Mouse (Mus musculus) 3T3-L1 (cell line): Measurements from ENCODE around the gene Lmna.
A peak's percentile ranks its signal among the peaks of the same experiment; 100 is the strongest.

ENCODE experiments used
- DNase-seq: peaks from one replicate; pipeline ENCODE4 v3.0.0-alpha.2; 2015; ENCODE audit warnings: low read depth, low spot score

Gene Lmna

DNA sequence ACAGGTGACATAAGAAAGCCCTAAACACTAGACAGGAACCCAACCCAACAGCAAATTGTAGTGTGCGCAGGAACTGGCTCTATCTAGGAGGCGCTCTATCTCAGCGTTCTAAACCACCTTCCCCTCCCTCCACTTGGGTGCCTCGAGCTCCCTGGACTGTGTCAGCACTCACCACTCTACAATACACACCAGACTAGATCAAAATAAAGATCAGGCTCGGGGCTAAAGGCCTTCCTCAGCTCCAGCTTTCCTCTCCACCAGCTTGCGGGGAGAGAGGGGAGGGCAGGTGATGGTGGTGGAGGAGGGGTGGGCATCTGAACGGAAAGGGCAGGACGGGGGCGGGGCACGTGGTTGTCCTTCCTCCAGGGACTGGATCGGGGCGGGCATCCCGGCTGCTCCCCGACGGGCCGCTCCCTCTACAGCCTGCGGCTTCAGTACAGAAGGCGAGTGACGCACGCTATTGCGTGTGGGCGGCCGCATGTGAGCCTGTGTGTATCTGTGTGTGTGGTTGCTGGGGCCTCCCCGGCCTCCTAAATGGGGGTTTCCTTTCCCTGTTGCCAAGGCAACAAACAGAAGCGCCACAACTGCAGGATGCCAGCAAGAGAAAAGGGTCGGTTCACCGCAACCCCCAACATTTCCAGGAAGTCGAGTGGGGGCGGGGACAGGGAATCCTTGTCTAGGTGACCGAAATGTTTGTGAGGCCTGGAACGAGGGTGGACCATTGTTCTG is at the start of gene Lmna:
Lmna (minus strand) TSS at position 265 of the 729 bp plus-strand sequence.
- DNase-seq: peak; percentile 99

- DNase-seq: no peak
These were observed 46.9 kb upstream of the Lmna start for GRCm38 (mm10) chr3:88556616-88557015.

DNA sequence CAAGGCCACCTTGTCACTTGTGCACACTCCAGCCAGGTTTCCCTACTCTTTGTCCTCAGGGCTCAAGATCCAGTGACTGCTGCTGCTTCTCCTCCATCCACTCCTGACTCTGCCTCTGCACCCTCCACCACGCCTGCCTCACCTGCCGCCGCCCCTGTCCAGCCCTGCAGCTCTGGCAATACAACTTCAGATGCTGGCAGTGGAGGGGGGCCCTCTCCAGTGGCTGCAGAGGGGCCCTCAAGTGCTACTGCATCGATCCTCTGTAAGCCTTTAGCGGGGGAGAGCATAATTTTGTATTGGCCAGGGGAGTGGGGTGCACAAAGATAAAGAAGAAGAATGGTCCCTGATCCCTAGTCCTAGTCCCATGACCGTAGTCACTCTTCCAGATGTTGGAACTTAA is 46.0 kb upstream of the Lmna start:
- no peak for DNase-seq

DNA sequence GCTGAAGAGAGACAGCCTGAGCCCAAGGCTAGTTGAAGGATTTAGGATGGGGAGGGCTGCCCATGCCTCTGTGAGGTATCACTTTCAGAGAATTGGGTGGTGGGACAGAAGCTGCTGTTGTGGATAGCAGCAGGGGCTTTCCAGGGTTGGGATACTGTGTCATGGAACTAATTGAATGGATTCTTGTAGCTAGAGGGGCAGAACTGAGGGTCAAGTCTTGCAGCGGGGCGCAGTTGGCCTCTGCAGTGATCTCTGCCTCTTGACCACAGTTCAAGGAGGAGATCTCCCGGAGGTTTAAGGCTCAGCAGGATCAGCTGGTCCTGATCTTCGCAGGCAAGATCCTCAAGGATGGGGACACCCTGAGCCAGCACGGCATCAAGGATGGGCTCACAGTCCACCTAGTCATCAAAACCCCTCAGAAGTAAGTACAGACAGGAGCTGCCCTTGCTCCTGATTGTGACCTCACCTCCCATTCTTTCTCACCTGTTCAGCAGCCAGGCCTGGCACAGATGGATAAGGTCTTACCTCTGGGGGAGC is 45.4 kb upstream of the Lmna start:
- no peak for DNase-seq

GRCm38 (mm10) chr3:88553880-88554586 is 44.3 kb upstream of the Lmna start:
- peak; percentile 82 for DNase-seq

DNA sequence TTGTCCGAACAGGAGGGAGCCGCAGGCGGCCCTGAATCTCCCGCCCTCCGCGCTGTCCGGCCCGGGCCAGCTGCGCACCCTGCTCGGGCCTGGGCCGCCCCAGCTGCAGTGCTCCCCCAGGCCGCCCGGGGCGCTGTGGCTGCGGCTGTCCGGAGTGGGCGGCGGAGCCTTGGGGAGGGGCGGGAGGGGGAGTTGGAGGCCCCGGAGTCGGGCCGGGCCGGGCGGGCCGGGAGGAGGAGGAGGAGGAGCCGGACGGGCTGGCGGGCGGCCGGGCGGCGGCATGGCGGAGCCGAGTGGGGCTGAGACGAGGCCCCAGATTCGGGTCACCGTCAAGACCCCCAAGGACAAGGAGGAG is 43.7 kb upstream of the Lmna start, which contains the start of gene Ubqln4:
Ubqln4 (plus strand) TSS at position 234 of the 355 bp plus-strand sequence.
- peak; percentile 84 for DNase-seq

DNA sequence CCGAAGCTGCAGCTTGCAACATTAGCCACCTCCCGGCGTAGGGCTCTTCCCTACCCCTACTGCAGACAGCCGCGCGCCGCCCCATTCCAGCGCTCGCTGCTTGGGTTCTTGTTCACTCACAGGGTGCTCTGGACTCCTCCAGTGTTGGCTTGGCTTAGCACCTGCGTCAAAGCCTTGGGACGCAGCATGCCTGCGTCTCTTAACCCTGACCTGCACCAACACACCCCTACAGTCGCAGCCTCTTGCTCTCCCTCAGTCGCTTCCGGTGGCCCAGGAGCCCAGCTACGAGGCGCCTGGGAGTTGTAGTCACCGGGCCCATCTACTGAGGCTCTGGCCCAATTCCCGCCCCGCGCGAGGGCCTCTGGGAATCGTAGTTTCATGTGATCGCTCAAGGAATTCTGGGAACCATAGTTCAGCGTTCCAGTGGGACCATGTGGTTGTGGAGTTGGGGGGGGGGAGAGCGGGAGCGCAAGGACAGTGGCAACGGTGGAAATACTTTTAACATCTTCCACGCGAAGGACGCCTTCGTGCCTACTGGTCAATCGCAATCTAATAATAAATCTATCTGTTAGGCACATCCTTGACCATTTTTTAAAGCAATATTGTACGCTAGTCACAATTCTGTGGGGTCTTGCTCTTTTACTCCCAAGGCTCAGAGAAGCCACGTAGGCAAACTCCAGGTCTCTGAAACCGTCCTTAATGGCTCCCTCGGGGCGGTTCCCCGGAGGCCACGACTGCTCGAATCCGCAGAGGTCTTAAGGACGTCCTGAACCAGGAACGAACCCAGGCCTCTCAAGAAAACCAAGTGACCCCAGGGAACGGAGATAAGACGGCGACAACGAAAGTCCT is 43.1 kb upstream of the Lmna start, which contains the start of gene Lamtor2:
Lamtor2 (minus strand) TSS at position 399 of the 849 bp plus-strand sequence.
- peak; percentile 99 for DNase-seq

GRCm38 (mm10) chr3:88552082-88552645 is 42.4 kb upstream of the Lmna start:
- DNase-seq: no peak

DNA sequence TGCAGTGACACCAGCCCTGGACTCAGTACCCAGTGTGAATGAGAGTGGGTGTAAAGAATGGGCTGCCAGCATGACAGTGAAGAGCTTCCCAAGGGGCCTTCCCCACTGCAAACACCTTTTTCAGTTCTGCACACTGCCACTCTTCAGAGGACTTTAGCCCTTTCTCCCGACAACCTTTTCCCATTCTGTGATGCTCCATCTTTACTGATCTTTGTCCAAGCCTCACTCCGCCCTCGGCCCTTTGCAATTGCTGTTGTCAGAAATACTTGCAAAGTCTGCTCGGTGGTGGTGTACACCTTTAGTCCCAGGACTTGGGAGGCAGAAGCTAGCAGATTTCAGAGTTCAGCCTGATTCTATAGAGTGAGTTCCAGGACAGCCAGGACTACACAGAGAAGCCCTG is 41.8 kb upstream of the Lmna start:
- no peak for DNase-seq

GRCm38 (mm10) chr3:88548180-88548917 is 38.6 kb upstream of the Lmna start, which contains the start of gene Rab25:
TSS of gene Rab25 (minus strand) at chr3:88548300.
- DNase-seq: no peak

DNA sequence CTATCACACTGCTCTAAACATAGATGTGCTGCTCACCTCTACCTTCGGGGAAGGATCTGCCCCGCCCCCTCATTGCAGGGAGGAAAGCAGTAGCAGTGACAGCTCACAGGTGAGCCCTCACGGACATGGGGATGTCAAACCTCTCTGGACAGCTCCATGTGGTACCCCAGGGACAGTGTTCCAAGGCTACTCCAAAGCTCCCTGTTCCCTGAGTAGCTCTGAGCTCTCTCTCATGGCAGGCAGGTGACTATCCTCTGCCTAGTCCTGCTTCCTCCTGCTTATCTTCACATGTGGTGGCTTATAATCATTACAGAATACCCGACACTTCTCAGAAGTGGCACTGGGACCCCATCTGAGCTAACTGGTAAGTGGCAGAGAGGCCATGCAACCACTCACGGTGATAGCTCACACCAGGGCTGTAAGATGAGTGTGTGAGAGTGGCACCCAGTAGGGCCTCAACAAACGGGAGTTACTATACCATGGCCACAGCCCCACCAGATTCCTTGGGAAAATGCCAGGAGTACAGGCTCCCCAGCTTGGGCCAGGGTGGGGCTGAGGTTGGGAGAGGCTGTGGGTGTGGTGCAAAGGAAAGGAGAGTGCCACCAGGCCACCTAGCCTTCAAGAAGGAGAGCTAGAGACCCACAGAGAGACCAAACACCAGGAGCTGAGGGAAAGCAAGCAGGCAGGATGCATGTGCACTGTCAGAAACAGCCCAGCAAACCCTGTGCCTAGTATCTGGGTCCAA is 37.1 kb upstream of the Lmna start:
- no peak for DNase-seq

DNA sequence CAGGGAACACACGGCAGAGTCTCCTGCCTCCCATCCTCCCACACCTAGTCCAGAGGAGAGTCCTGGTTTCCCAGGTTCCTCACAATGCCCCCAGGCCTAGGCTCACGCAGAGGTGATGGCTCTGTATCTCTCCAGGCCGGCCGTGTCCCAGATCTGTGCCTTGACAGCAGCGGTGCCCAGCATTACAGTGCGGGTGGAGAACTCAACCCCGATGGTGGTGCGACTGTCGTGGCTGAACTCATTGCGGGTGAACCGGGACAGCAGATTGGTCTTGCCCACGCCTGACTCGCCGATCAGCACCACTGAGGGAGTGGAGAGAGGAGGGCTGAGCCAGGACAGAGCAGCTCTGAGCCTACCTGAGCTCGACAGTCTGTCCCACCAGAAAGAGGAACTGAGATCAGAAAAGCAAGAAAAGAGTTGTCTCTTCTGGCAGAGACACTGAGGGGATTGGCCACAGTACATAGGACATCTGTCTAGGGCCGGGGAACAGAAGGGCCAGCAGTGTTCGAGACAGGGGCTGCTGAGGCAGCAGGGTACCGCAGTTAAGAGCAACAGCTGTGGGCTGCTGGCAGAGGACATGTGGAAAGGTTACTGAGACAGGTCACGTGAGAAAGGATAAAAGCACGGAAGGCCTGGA is 35.3 kb upstream of the Lmna start:
- no peak for DNase-seq

DNA sequence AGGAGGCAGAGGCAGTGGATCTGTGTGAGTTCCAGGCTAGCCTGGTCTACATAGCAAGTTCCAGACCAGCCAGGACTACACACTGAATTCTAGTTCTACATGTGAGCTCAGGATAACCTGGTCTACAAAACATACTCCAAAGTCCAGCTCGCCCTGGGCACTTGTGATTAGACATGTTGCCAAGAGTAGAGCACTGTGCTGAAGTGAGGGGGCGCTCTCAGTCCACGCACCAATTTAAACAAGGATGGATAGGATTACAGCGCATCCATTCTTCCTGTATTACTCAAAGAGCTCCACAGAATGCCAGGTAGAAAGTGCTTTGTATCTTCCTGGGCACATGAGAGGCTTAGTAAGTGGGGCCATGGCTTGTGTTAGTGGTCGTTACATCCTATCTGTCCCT is 34.8 kb upstream of the Lmna start:
- DNase-seq: peak; percentile 46

- no peak for DNase-seq
These were observed 34.1 kb upstream of the Lmna start for GRCm38 (mm10) chr3:88543651-88544410.

DNA sequence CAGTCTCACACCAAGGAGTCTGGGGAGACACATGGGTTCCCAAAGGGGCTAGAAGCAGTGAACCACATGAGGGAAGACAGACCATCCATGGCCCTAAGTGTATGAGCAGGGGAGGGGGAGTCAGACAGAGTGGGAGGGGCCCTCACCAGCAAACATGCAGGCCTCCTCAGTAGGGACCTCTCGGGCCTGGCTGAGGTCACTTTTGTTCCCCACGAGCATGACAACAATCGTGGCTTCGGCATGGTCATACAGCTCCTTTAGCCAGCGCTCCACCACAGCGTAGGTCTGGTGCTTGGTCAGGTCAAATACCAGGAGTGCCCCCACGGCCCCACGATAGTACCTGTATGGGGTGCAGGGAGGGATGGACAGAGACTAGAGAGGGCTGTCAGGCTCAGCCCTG is 33.4 kb upstream of the Lmna start:
- no peak for DNase-seq

DNA sequence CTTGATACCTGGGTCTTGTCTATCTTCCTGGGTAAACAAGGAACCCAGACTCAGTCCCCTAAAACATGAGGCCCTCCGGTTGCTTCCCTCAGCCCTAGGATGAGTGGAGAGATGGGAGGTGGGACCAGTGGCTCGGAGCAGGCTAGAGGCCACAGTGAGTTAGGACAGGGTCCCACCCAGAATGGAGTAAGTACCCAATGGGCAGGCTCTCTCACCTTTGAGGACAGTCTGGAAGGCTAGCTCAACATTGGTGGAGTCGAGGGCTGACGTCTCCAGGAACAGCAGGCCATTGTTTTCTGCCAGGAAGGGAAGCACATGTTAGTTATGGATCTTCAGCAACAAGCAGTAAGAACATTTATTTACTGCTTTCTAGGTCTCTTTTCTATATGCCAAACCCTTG is 32.7 kb upstream of the Lmna start:
- DNase-seq: no peak

DNA sequence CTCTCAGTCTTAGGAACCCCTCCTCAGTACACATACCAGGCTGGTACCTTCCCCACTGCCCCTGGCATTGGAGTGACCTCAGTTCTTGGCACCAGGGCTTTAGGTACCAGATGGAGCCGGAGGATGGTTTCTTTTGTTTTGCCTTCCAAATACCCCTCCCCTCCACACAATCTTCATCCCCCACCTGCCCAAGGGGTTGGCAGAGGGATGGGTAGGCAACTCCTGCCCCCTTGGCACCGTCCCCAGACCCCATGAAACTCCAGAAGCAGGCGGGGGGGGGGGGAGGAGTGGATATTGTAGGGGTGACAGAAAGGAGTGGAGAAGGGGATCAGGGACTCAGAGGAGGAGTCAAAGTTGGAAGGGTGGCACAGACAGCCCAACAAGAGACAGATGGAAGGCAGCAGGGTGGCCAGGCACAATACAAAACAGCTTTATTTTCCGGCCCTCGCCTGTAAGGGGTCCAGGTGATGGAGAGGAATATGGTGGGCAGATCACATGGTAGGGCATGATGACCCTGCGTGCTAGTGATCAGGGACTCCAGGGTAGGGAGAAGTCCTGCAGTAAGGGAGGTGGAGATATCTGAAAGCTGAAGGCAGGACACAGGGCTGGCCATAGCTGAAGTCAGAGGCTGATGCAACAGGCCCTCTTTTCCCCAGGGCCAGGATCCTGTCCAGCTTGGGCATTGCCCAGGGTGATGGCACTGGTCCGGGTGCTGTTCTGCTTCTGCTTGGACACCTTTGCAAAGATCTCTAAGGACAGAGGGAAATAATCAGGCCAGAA is 32.1 kb upstream of the Lmna start:
- DNase-seq: no peak

- no peak for DNase-seq
These were observed 30.3 kb upstream of the Lmna start for GRCm38 (mm10) chr3:88540085-88540484.
